Mouse (Mus musculus) embryonic fibroblast, embryonic 13.5 days (primary cell): ENCODE data around the gene Nr3c2. TPM values are rescaled to one million over a fixed set of nuclear protein-coding genes. Genes with fewer than 3 reads are reported as not detected.

Experiments
- H3K27ac ChIP-seq: 2 replicates; pipeline ENCODE4 v1.5.1; 2012; ENCODE audit warnings: low read length, control low read depth, inconsistent platforms; ENCODE audit not compliant: insufficient read depth
- H3K4me1 ChIP-seq: 2 replicates; pipeline ENCODE4 v1.6.1; 2011; ENCODE audit warnings: low read length; ENCODE audit not compliant: control insufficient read depth, insufficient read depth
- H3K4me3 ChIP-seq: 2 replicates; pipeline ENCODE4 v1.5.1; 2011; ENCODE audit warnings: mild to moderate bottlenecking, control low read depth, low read length; ENCODE audit not compliant: insufficient read depth
- CTCF ChIP-seq: IDR thresholded peaks from 2 replicates; pipeline ENCODE4 v1.5.1; 2011; ENCODE audit warnings: mild to moderate bottlenecking, control low read depth, low read length, moderate library complexity, borderline replicate concordance; ENCODE audit not compliant: insufficient read depth
- POLR2A ChIP-seq: IDR thresholded peaks from 2 replicates; pipeline ENCODE4 v1.6.1; 2011; ENCODE audit warnings: low read depth, mild to moderate bottlenecking, control low read depth, low read length, moderate library complexity
- polyA plus RNA-seq: library from polyadenylated mRNA; stranded (reverse); fragments of >200 nt; gene quantifications from 2 replicates; pipeline ENCODE4 v1.2.4, GENCODE M21; 2011; ENCODE audit warnings: low read depth; ENCODE audit not compliant: missing spikeins, insufficient read length

Nr3c2 gene
- polyA plus RNA-seq, 1 experiment, result 1.9 TPM

GRCm38 (mm10) chr8:77188298-77188697, 289.1 kb downstream of the Nr3c2 start:
- TF ChIP-seq CTCF, result no peak
- TF ChIP-seq POLR2A, result no peak
- Histone ChIP-seq H3K27ac (no peak overlapping the region; the same call in 1 of the 2 replicates), H3K4me1 (no peaks in the 10 kb centered on the region), H3K4me3 (no peak overlapping the region)

- no peak for TF ChIP-seq CTCF
- no peak for TF ChIP-seq POLR2A
- Histone ChIP-seq H3K4me1 (no peaks in the 10 kb centered on the region), H3K27ac (no peak overlapping the region), H3K4me3 (no peak overlapping the region)
Measured at GRCm38 (mm10) chr8:77189318-77189717, 290.1 kb downstream of the Nr3c2 start.

GRCm38 (mm10) chr8:77190393-77190792, 291.2 kb downstream of the Nr3c2 start:
- Histone ChIP-seq H3K4me1 (no peaks in the 10 kb centered on the region), H3K4me3 (no peak overlapping the region), H3K27ac (no peak overlapping the region)
- TF ChIP-seq CTCF, result no peak
- no peak for TF ChIP-seq POLR2A

- H3K4me3 ChIP-seq, result no peak overlapping the region
- H3K4me1 ChIP-seq, result no peaks in the 10 kb centered on the region
- TF ChIP-seq POLR2A (no peak), CTCF (no peak)
- no peak overlapping the region for H3K27ac ChIP-seq
Measured at GRCm38 (mm10) chr8:77209297-77209696, 310.1 kb downstream of the Nr3c2 start.

- H3K4me3 ChIP-seq, result no peak overlapping the region
- no peaks in the 10 kb centered on the region; the same call in 1 of the 2 replicates for H3K4me1 ChIP-seq
- TF ChIP-seq POLR2A (no peak), CTCF (no peak)
- H3K27ac ChIP-seq, result no peak overlapping the region
Measured at GRCm38 (mm10) chr8:77213893-77214464, 314.7 kb downstream of the Nr3c2 start.

GRCm38 (mm10) chr8:77214665-77215064, 315.4 kb downstream of the Nr3c2 start:
- Histone ChIP-seq H3K27ac (no peak overlapping the region), H3K4me1 (no peaks in the 10 kb centered on the region; the same call in 1 of the 2 replicates), H3K4me3 (no peak overlapping the region)
- TF ChIP-seq POLR2A (no peak), CTCF (no peak)

GRCm38 (mm10) chr8:77215191-77215590, 315.9 kb downstream of the Nr3c2 start:
- Histone ChIP-seq H3K4me3 (no peak overlapping the region), H3K4me1 (no peaks in the 10 kb centered on the region; the same call in 1 of the 2 replicates), H3K27ac (no peak overlapping the region)
- TF ChIP-seq POLR2A, result no peak
- TF ChIP-seq CTCF, result no peak

GRCm38 (mm10) chr8:77223123-77223522, 323.9 kb downstream of the Nr3c2 start:
- no peaks in the 10 kb centered on the region for H3K4me1 ChIP-seq

GRCm38 (mm10) chr8:77227742-77228141, 328.5 kb downstream of the Nr3c2 start:
- no peak overlapping the region for H3K4me3 ChIP-seq
- no peak for TF ChIP-seq CTCF
- H3K4me1 ChIP-seq, result no peaks in the 10 kb centered on the region; the same call in 1 of the 2 replicates
- H3K27ac ChIP-seq, result no peak overlapping the region

More at GRCm38 (mm10) chr8:77223123-77223522, 323.9 kb downstream of the Nr3c2 start:
- H3K27ac ChIP-seq, result no peak overlapping the region
- TF ChIP-seq POLR2A (no peak), CTCF (no peak)
- H3K4me3 ChIP-seq, result no peak overlapping the region

- TF ChIP-seq CTCF (no peak), POLR2A (no peak)
- H3K4me1 ChIP-seq, result no peaks in the 10 kb centered on the region; the same call in 1 of the 2 replicates
- no peak overlapping the region for H3K4me3 ChIP-seq
- H3K27ac ChIP-seq, result no peak overlapping the region
Measured at GRCm38 (mm10) chr8:77228688-77229087, 329.4 kb downstream of the Nr3c2 start.
